Mouse (Mus musculus) megakaryocyte, embryonic 14.5 days (primary cell): ENCODE results near the gene Gm3952.

Experiments used
- FLI1 ChIP-seq: IDR thresholded peaks from 2 replicates; pipeline ENCODE4 v1.6.1; 2012; ENCODE audit warnings: low read length, inconsistent platforms, mixed read lengths
- GATA1 ChIP-seq: IDR thresholded peaks from 3 replicates; pipeline ENCODE4 v1.6.1; 2012; ENCODE audit warnings: mixed read lengths, low read length, inconsistent platforms, borderline replicate concordance

DNA sequence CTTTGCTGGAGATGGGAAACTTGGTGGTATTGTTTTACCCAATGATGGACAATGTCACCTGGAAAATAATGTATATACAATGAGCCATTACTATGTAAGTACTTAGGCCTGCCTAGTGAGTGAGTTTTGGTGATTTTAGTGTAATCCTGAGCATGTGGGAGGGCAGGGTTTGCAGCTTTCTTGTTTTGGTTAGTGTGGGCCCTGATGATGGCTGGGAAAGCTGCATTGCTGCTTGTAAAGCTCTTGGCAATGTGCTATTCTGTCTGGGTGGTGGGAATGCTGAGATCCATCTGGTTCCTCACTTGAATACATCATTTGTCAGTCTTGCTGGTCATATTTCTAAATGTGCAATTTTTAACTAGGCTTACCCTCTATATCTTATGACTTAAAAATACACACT, 82.3 kb downstream of the Gm3952 start:
- no peak for TF ChIP-seq GATA1
- TF ChIP-seq FLI1, result no peak
